Mouse (Mus musculus) heart, postnatal 0 days (tissue): ENCODE data around the gene Olfr53. TPM values are rescaled to one million over a fixed set of nuclear protein-coding genes. Genes with fewer than 3 reads are reported as not detected.
"Not testable (repeated sequence)": the region's sequence is repeated elsewhere in the genome, so short reads cannot be mapped to it uniquely, and the experiment has no call there.

Source experiments
- ATAC-seq: fragments of 200-750 bp; cut with Nextera tagmentation; 2 replicates; pipeline ENCODE4 v1.8.0; 2017; ENCODE audit warnings: low read depth, moderate number of reproducible peaks, moderate library complexity; ENCODE audit not compliant: insufficient read depth
- DNase-seq: peaks from one replicate; pipeline ENCODE4 v3.0.0-alpha.2; 2016; ENCODE audit warnings: low spot score
- H3K27ac ChIP-seq: fragments of 300-500 bp; sonication (generic); 2 replicates; pipeline ENCODE4 v1.5.1; 2014; ENCODE audit warnings: low read depth, mild to moderate bottlenecking
- H3K27me3 ChIP-seq: fragments of 300-500 bp; sonication (generic); 2 replicates; pipeline ENCODE4 v1.6.1; 2014; ENCODE audit warnings: low read length, mixed read lengths; ENCODE audit not compliant: control insufficient read depth, insufficient read depth
- H3K36me3 ChIP-seq: fragments of 300-500 bp; sonication (generic); replicated peaks from 2 replicates; pipeline ENCODE4 v1.6.1; 2014; ENCODE audit warnings: low read length, mixed read lengths; ENCODE audit not compliant: control insufficient read depth, insufficient read depth
- H3K4me1 ChIP-seq: fragments of 300-500 bp; sonication (generic); 2 replicates; pipeline ENCODE4 v1.6.1; 2014; ENCODE audit warnings: antibody characterized with exemption; ENCODE audit not compliant: control insufficient read depth, insufficient read depth
- H3K4me2 ChIP-seq: fragments of 300-500 bp; sonication (generic); 2 replicates; pipeline ENCODE4 v1.6.1; 2014; ENCODE audit warnings: low read depth, mild to moderate bottlenecking, low read length, moderate library complexity
- H3K4me3 ChIP-seq: fragments of 300-500 bp; sonication (generic); 2 replicates; pipeline ENCODE4 v1.5.1; 2014; ENCODE audit warnings: low read depth, low read length
- H3K9ac ChIP-seq: fragments of 300-500 bp; sonication (generic); replicated peaks from 2 replicates; pipeline ENCODE4 v1.6.1; 2014; ENCODE audit warnings: low read depth, low read length, mixed read lengths
- H3K9me3 ChIP-seq: fragments of 300-500 bp; sonication (generic); replicated peaks from 2 replicates; pipeline ENCODE4 v1.6.1; 2016; ENCODE audit warnings: low read length; ENCODE audit not compliant: control insufficient read depth
- CTCF ChIP-seq: IDR thresholded peaks from 2 replicates; pipeline ENCODE4 v1.5.1; 2016; ENCODE audit warnings: antibody characterized with exemption, control low read depth, low read depth
- EP300 ChIP-seq: IDR thresholded peaks from 2 replicates; pipeline ENCODE4 v1.6.1; 2016; ENCODE audit warnings: antibody characterized with exemption, low read depth
- WGBS: fragments of 180-500 bp; shearing (Covaris S2); extraction: QIAGEN DNeasy Blood & Tissue Kit; methylation state at CpG from one replicate; pipeline ENCODE4 v1.1.7; 2014; 5-methylcytosine and 5-hydroxymethylcytosine counted together
- polyA plus RNA-seq: library from polyadenylated mRNA; unstranded; fragments of >200 nt; fragmentation: Nextera tagmentation; extraction: Ambion mirVana; gene quantifications from 2 replicates; pipeline ENCODE4 v1.2.1, GENCODE M21; 2015
- total RNA-seq: library from RNA; depleted of rRNA; stranded (reverse); fragments of >200 nt; gene quantifications from 2 replicates; pipeline ENCODE4 v1.2.3, GENCODE M21; 2014; ENCODE audit warnings: low replicate concordance; rRNA removed

The Olfr53 gene
- total RNA-seq = not detected in 2 replicates
- polyA plus RNA-seq = not detected in 2 replicates

DNA sequence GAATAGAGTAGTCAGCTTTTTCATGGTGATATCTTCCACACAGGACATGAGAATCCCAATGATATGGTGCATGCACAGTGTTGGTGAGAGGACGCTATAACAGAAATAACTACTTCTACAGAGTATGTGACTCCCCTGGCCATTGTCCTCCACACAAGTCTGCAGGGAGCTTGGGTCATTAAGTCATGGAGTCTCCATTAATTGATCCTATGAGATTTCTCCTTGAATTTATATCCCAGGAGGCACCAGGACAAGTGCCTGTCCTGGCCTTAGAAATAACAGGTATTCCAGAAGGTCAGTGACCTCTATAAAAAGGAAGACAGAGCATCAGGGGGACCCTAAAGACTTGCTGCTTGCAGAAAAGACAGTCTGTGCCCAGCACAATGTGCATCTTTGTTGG is at the start of gene Olfr53:
Olfr53 (plus strand) TSS at position 301 of the 400 bp plus-strand sequence.
- DNase-seq (no peak), ATAC-seq (no peak)
- Histone ChIP-seq H3K27me3 (no peaks in the 10 kb centered on the region), H3K36me3 (no peaks in the 10 kb centered on the region), H3K4me1 (no peaks in the 10 kb centered on the region), H3K9ac (no peak within 1 kb of the TSS), H3K4me3 (no peak within 1 kb of the TSS), H3K27ac (no peak within 1 kb of the TSS), H3K9me3 (no peaks in the 10 kb centered on the region), H3K4me2 (no peak within 1 kb of the TSS)
- 59% methylated on average over 1 of the region's 1 CpGs for WGBS
- TF ChIP-seq CTCF (no peak), EP300 (no peak)

DNA sequence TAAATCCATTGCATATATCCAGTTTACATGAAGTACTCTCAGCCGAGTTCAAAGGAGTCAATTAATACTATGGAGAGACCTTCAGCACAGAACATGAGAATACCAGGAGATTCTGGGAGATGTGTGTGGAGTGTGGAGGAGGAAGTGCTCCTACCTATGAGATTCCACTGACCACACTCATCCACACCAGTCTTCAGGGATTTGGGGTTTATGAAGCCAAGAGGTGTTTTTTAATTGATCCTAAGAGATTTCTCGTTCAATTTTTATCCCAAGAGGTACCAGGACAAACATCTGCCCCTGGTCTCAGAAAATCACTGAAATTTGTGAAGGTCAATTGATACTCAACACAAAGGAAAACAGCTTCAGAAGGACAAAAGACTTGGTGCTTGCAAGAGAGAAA is 45.3 kb upstream of the Olfr53 start, which contains the start of gene Olfr46:
Olfr46 (plus strand) TSS at position 301 of the 400 bp plus-strand sequence.
- 59% methylated on average over 2 of the region's 2 CpGs for WGBS

GRCm38 (mm10) chr7:140628670-140629069 is 17.6 kb upstream of the Olfr53 start, which contains the start of gene Olfr61:
Gene Olfr61, plus strand, starts transcription at chr7:140628970.
- not testable (repeated sequence) for DNase-seq, H3K36me3 ChIP-seq, H3K27me3 ChIP-seq, H3K4me3 ChIP-seq, ATAC-seq, H3K9me3 ChIP-seq, H3K4me1 ChIP-seq, H3K4me2 ChIP-seq, H3K27ac ChIP-seq, H3K9ac ChIP-seq
- 64% methylated on average over 3 of the region's 3 CpGs for WGBS

More for the DNA sequence above, 45.3 kb upstream of the Olfr53 start, which contains the start of gene Olfr46:
- not testable (repeated sequence) for H3K27ac ChIP-seq, H3K9ac ChIP-seq, ATAC-seq, H3K9me3 ChIP-seq, H3K27me3 ChIP-seq, H3K4me1 ChIP-seq, H3K4me3 ChIP-seq, DNase-seq, H3K36me3 ChIP-seq, H3K4me2 ChIP-seq

DNA sequence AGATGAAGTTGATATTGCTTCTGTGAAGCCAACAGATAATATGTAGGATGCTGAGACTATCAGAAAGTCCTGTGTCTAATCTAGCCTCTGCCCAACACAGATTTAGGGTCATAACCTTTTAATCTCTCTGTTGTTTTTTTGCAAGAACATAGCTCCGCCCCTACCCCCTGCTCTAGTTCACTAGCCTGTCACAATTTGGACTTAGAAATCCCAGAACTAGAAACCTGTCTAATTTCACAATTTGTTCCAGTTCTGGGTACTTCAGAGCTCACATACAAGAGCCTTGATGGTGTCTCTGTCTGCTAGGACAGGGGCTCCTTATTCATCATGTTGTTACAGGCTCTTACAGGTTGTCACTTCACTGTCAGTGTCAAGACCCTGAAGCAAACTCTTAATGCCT is 15.7 kb upstream of the Olfr53 start:
- Histone ChIP-seq H3K4me1 (no peaks in the 10 kb centered on the region), H3K9ac (no peak overlapping the region), H3K9me3 (no peaks in the 10 kb centered on the region), H3K4me2 (no peak overlapping the region), H3K27ac (no peak overlapping the region), H3K4me3 (no peak overlapping the region), H3K27me3 (no peaks in the 10 kb centered on the region), H3K36me3 (no peaks in the 10 kb centered on the region)
- 37% methylated on average over 1 of the region's 1 CpGs for WGBS
- ATAC-seq = no peak
- TF ChIP-seq CTCF (no peak), EP300 (no peak)
- no peak for DNase-seq

- no peak within 1 kb of the TSS for H3K4me2 ChIP-seq
- H3K9me3 ChIP-seq = no peaks in the 10 kb centered on the region
- ATAC-seq (no peak), DNase-seq (no peak)
- H3K4me1 ChIP-seq = no peaks in the 10 kb centered on the region
- no peaks in the 10 kb centered on the region for H3K27me3 ChIP-seq
- TF ChIP-seq CTCF (no peak), EP300 (no peak)
- no peak within 1 kb of the TSS for H3K4me3 ChIP-seq
- H3K27ac ChIP-seq = no peak within 1 kb of the TSS
- H3K9ac ChIP-seq = no peak within 1 kb of the TSS
- no peaks in the 10 kb centered on the region for H3K36me3 ChIP-seq
- 52% methylated on average over 4 of the region's 4 CpGs for WGBS
Observed at GRCm38 (mm10) chr7:140659630-140660029, 13.4 kb downstream of the Olfr53 start, which contains the start of gene Olfr539. Gene Olfr539, plus strand, starts transcription at chr7:140659930.

DNA sequence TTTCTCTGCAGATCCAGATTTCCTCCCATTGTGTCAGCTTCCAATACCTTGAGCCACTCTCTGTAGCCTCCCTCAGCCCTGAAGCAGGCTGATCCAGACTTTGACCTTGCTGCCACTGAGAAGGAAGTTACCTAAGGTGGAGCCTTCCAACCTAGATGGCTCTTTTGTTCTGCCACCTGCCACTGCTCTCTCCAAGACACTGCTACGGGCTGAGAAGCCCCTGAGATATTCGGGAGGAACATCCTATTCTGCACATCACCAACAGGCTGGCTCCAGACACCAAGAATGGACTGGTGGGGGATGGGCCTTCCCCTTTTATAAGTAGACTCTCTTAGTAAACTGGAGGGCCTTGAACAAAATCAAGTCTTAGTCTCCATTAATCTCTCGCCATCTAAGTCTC is 24.4 kb downstream of the Olfr53 start:
- not testable (repeated sequence) for H3K27ac ChIP-seq
- WGBS = 63% methylated on average over 3 of the region's 3 CpGs

More for the DNA sequence above, 24.4 kb downstream of the Olfr53 start:
- not testable (repeated sequence) for DNase-seq, H3K27me3 ChIP-seq, H3K4me2 ChIP-seq, H3K9ac ChIP-seq, H3K4me3 ChIP-seq, H3K4me1 ChIP-seq, H3K9me3 ChIP-seq, ATAC-seq, H3K36me3 ChIP-seq
